Mouse (Mus musculus): ENCODE measurements around the gene Emid1.

The Emid1 gene

GRCm38 (mm10) chr11:5062326-5062725 lies 89.7 kb downstream of the Emid1 start:
- peak; percentile 59 for DNase-seq

- DNase-seq: peak; percentile 94
Observed at GRCm38 (mm10) chr11:5061413-5062139, 90.5 kb downstream of the Emid1 start.

GRCm38 (mm10) chr11:5060756-5061412 lies 91.2 kb downstream of the Emid1 start:
- no peak for DNase-seq

- DNase-seq: peak; percentile 61
Observed at GRCm38 (mm10) chr11:5059704-5060156, 92.3 kb downstream of the Emid1 start.

GRCm38 (mm10) chr11:5059230-5059629 lies 92.8 kb downstream of the Emid1 start:
- DNase-seq: no peak

GRCm38 (mm10) chr11:5058783-5059182 lies 93.3 kb downstream of the Emid1 start:
- no peak for DNase-seq

- DNase-seq: peak; percentile 45
Observed at GRCm38 (mm10) chr11:5057856-5058641, 94.0 kb downstream of the Emid1 start, which contains the start of gene Rasl10a. Gene Rasl10a (plus strand): TSS chr11:5058128.

GRCm38 (mm10) chr11:5057541-5057855 lies 94.6 kb downstream of the Emid1 start:
- no peak for DNase-seq

- no peak for DNase-seq
Observed at GRCm38 (mm10) chr11:5057064-5057463, 95.0 kb downstream of the Emid1 start.
